8 mouse cellular contexts compared by ENCODE assay signal in the genomic region with DNA sequence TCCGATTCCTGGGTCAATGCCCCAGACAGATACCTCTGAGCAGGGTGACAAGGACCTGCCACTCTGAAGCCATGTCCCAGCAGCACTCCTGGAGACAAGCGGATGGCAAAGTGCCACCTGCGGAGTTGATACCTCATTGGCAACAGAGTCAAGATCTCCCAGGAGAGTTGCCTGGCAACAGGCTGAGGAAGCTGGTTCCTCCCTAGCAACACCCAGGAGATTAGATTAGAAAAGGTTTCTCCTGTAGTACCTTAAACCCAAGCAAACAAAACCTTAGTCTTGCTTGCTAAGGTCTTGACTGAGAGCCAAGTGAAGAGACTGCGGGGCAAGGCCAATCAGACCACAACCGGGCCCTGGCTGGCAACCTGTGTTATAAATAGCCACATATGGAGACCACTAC.
DNase-seq lines count a peak whose midpoint lies in the region; ATAC-seq and TF ChIP-seq lines count a peak whose summit lies in the region.

No protein-coding gene starts in this region.

- no peaks in the 10 kb centered on the region for H3K27me3 ChIP-seq in embryonic facial prominence, embryonic 15.5 days
- H3K27me3 ChIP-seq in embryonic facial prominence, embryonic 10.5 days (replicated peaks; ENCODE audit: low read depth, poor library complexity, severe bottlenecking), result no peaks in the 10 kb centered on the region

- no peak overlapping the region for H3K9ac ChIP-seq in embryonic facial prominence, embryonic 15.5 days

- no peak overlapping the region for H3K27ac ChIP-seq in embryonic facial prominence, embryonic 15.5 days (replicated peaks)
- H3K27ac ChIP-seq in embryonic facial prominence, embryonic 10.5 days (replicated peaks), result no peak overlapping the region
- peak overlapping the region; percentile 58 for H3K27ac ChIP-seq in layer of hippocampus, adult 2 months

- WGBS in embryonic facial prominence, embryonic 15.5 days, result 74% methylated on average over 5 of the region's 5 CpGs
- 79% methylated on average over 5 of the region's 5 CpGs for WGBS in embryonic facial prominence, embryonic 10.5 days

- H3K4me1 ChIP-seq in embryonic facial prominence, embryonic 15.5 days, result peaks cover 11% of the 10 kb centered on the region; the same call in 1 of the 2 replicates
- peaks cover 18% of the 10 kb centered on the region for H3K4me1 ChIP-seq in embryonic facial prominence, embryonic 10.5 days

- 0 out of 2 replicates have a peak, but pooled peaks have one; percentile 35 for ATAC-seq in embryonic facial prominence, embryonic 15.5 days (ENCODE audit: insufficient number of reproducible peaks, low FRiP score, low TSS enrichment, low read depth)

- H3K4me3 ChIP-seq in embryonic facial prominence, embryonic 15.5 days (replicated peaks), result no peak overlapping the region
- H3K4me3 ChIP-seq in embryonic facial prominence, embryonic 10.5 days, result no peak overlapping the region
- no peak overlapping the region for H3K4me3 ChIP-seq in layer of hippocampus, adult 2 months

- DNase-seq in embryonic facial prominence, embryonic 10.5 days (ENCODE audit: low spot score), result no peak
- DNase-seq in ovary, postnatal 36 days (ENCODE audit: low spot score), result peak; percentile 58
- no peak for DNase-seq in ovary, postnatal 14 days (ENCODE audit: low spot score)
- peak; percentile 39 to 44 for DNase-seq in layer of hippocampus, adult 2 months (ENCODE audit: low spot score in 2 of 2)
- no peak for DNase-seq in c-Kit-positive CD71-positive TER-119-positive erythroid progenitor cells, embryonic 14.5 days (ENCODE audit: low spot score)
- DNase-seq in Muller cell, postnatal 12 days (ENCODE audit: inconsistent ontology term), result no peak
- DNase-seq in kidney, adult 9 months, result no peak

- no peak overlapping the region for H3K4me2 ChIP-seq in embryonic facial prominence, embryonic 15.5 days (replicated peaks)

- H3K9me3 ChIP-seq in embryonic facial prominence, embryonic 15.5 days (replicated peaks), result no peaks in the 10 kb centered on the region
- no peaks in the 10 kb centered on the region for H3K9me3 ChIP-seq in embryonic facial prominence, embryonic 10.5 days

- H3K36me3 ChIP-seq in embryonic facial prominence, embryonic 15.5 days, result peaks cover 38% of the 10 kb centered on the region
- H3K36me3 ChIP-seq in embryonic facial prominence, embryonic 10.5 days (replicated peaks), result peaks cover 71% of the 10 kb centered on the region

- TF ChIP-seq CTCF in layer of hippocampus, adult 2 months (conservative IDR thresholded peaks at IDR 0.05), result no peak

Comparison
In these comparisons a context has a peak if more than half of its experiments do, and no peak if none do; other contexts are left out.
1. DNase-seq: peak in ovary, postnatal 36 days (single experiment) and layer of hippocampus, adult 2 months (2 of 2); none in embryonic facial prominence, embryonic 10.5 days (single experiment), ovary, postnatal 14 days (single experiment), c-Kit-positive CD71-positive TER-119-positive erythroid progenitor cells, embryonic 14.5 days (single experiment), Muller cell, postnatal 12 days (single experiment) and kidney, adult 9 months (single experiment).